Mouse (Mus musculus): ENCODE results near the gene Gpr21. TPM values are rescaled to one million over a fixed set of nuclear protein-coding genes. Genes with fewer than 3 reads are reported as not detected.
"Not testable (repeated sequence)": the region's sequence is repeated elsewhere in the genome, so short reads cannot be mapped to it uniquely, and the experiment has no call there.

Gpr21 gene
- not detected in 2 replicates for polyA plus RNA-seq (2012; ENCODE audit: insufficient read depth, insufficient read length, low replicate concordance, missing spikeins)

DNA sequence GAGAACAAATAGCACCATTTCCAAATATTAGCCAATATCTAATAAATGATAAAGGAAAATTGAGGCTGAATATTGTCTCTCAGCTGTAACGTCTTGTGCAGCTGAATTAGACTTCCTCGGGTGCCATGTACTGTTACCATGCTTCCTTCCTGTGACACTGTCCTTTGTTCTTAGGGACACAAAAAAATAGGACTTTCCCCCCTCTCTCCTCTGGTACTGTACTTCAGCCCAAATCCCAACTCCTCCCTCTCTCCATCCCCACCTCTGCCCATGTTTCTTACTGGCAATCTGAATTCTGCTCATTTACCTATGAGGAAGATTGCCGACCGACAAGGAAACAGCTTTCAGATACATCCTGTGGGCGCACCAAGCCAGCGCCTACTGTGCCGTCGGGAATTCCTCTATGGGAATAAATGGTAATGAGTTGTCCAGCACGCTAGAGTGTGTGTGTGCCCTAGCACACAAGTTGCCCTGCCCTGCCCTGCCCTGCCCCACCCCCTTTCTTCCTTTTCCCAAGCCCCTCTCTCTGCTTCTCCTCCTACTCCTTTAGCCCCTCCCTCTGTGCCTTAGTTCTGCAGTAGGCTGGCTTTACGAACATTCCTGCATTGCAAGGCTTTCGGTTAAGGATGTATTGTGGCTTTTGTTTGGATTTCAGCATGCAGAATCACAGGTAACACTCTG is at the start of gene Gpr21:
Gpr21 (plus strand) TSS at position 303 of the 681 bp plus-strand sequence.
- TF ChIP-seq CTCF (IDR thresholded peaks at IDR 0.05; ENCODE audit: insufficient read depth, low read depth, low read length) (no peak), POLR2A (IDR thresholded peaks at IDR 0.05; ENCODE audit: insufficient read depth, low read depth, low read length) (no peak)
- peak within 1 kb of the TSS; percentile 40 for H3K4me3 ChIP-seq (ENCODE audit: insufficient read depth, low read depth, low read length)
- peak within 1 kb of the TSS; percentile 71 for H3K27ac ChIP-seq (ENCODE audit: insufficient read depth, low read depth, low read length)
- 17% methylated on average over 11 of the region's 11 CpGs for WGBS
- peaks cover 8% of the 10 kb centered on the region for H3K4me1 ChIP-seq (ENCODE audit: control insufficient read depth, insufficient read depth, low read length)

DNA sequence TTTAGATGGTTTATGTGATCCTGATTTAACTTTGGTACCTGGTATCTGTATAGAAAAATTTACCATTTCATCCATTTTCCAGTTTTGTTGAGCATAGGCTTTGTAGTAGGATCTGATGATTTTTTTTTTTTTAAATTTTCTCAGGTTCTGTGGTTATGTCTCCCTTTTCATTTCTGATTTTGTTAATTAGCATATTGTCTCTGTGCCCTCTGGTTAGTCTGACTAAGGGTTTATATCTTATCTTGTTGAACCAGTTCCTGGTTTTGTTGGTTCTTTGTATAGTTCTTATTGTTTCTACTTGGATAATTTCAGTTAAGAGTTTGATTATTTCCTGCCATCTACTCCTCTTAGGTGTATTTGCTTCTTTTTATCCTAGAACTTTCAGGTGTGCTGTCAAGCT is 36.6 kb upstream of the Gpr21 start:
- no peak overlapping the region for H3K27ac ChIP-seq (ENCODE audit: insufficient read depth, low read depth, low read length)
- TF ChIP-seq POLR2A (IDR thresholded peaks at IDR 0.05; ENCODE audit: insufficient read depth, low read depth, low read length) = no peak
- no peak for TF ChIP-seq CTCF (IDR thresholded peaks at IDR 0.05; ENCODE audit: insufficient read depth, low read depth, low read length)
- H3K4me1 ChIP-seq (ENCODE audit: control insufficient read depth, insufficient read depth, low read length) = no peaks in the 10 kb centered on the region
- H3K4me3 ChIP-seq (ENCODE audit: insufficient read depth, low read depth, low read length) = no peak overlapping the region

DNA sequence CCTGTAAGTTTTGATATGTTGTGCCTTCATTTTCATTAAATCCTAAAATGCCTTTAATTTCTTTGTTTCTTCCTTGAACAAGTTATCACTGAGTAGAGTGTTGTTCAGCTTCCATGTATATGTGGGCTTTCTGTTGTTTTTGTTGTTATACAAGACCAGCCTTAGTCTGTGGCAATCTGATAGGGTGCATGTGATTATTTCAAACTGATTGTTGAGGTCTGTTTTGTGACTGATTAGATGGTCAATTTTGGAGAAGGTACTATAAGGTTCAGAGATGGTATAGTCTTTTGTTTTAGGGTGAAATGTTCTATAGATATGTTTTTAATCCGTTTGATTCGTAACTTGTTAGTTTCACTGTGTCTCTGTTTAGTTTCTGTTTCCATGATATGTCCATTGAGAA is 36.1 kb upstream of the Gpr21 start:
- WGBS = 94% methylated on average over 2 of the region's 2 CpGs
- Histone ChIP-seq H3K4me1 (ENCODE audit: control insufficient read depth, insufficient read depth, low read length) (no peaks in the 10 kb centered on the region), H3K27ac (ENCODE audit: insufficient read depth, low read depth, low read length) (no peak overlapping the region), H3K4me3 (ENCODE audit: insufficient read depth, low read depth, low read length) (no peak overlapping the region)
- TF ChIP-seq CTCF (IDR thresholded peaks at IDR 0.05; ENCODE audit: insufficient read depth, low read depth, low read length) (no peak), POLR2A (IDR thresholded peaks at IDR 0.05; ENCODE audit: insufficient read depth, low read depth, low read length) (no peak)

DNA sequence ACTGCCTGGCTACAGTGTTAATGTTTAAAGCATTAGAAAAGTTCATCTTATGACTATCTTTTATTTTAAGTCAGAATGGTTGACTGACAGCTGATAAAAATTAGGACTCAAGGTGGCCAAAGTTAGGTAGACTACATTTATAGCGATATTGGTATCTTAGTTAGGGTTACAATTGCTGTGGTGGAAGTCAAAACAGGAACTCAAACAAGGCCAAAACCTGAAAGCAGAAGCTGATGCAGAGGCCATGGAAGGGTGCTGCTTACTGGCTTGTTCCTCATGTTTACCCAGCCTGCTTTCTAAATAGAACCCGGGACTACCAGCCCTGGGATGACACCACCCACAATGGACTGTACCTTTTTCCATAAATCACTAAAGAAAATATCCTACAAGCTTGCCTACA is 32.0 kb upstream of the Gpr21 start:
- no peak overlapping the region for H3K4me3 ChIP-seq (ENCODE audit: insufficient read depth, low read depth, low read length)
- TF ChIP-seq CTCF (IDR thresholded peaks at IDR 0.05; ENCODE audit: insufficient read depth, low read depth, low read length) = no peak
- no peak for TF ChIP-seq POLR2A (IDR thresholded peaks at IDR 0.05; ENCODE audit: insufficient read depth, low read depth, low read length)
- 92% methylated on average over 2 of the region's 2 CpGs for WGBS
- no peaks in the 10 kb centered on the region for H3K4me1 ChIP-seq (ENCODE audit: control insufficient read depth, insufficient read depth, low read length)
- H3K27ac ChIP-seq (ENCODE audit: insufficient read depth, low read depth, low read length) = no peak overlapping the region

DNA sequence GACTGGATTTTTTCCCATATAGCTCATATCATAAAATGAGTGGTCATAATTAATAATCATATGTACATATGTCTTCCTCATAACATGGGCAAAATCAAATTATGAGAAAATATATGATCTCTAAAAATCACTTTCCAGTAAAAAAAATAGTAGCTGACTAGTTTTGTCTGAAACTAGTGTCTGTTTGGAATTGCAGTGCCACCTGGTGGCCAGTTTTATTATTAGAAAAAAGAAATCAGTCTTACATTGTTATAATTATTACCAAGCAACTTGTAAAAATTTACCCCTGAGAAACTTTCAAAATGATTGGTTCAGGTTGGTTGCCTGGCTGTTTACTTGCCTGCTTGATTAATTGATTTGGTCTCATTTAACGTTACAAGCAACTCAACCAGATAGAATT is 30.8 kb upstream of the Gpr21 start:
- WGBS = 84% methylated on average over 1 of the region's 1 CpGs
- no peak for TF ChIP-seq CTCF (IDR thresholded peaks at IDR 0.05; ENCODE audit: insufficient read depth, low read depth, low read length)
- no peak for TF ChIP-seq POLR2A (IDR thresholded peaks at IDR 0.05; ENCODE audit: insufficient read depth, low read depth, low read length)
- H3K27ac ChIP-seq (ENCODE audit: insufficient read depth, low read depth, low read length) = no peak overlapping the region
- H3K4me3 ChIP-seq (ENCODE audit: insufficient read depth, low read depth, low read length) = no peak overlapping the region
- H3K4me1 ChIP-seq (ENCODE audit: control insufficient read depth, insufficient read depth, low read length) = no peaks in the 10 kb centered on the region

DNA sequence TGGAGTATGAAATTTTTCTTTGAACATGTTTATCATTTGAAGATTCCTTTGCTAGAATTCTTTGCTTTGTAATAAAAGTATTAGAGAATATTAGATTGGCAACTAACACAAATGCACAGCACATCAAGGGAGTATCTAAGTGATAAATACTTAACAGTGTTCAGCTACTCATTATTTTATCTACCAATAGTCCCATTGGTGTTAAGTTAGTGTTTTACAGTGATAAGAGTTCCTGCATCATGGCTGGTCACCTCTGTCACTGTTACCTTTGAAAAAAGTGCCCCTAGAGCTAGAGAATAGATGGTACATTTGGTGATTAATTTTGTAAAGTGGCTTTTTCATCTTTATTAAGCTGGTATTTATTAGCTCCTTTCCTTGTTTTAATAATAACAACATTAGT is 29.7 kb upstream of the Gpr21 start:
- no peak for TF ChIP-seq POLR2A (IDR thresholded peaks at IDR 0.05; ENCODE audit: insufficient read depth, low read depth, low read length)
- no peak for TF ChIP-seq CTCF (IDR thresholded peaks at IDR 0.05; ENCODE audit: insufficient read depth, low read depth, low read length)
- Histone ChIP-seq H3K4me1 (ENCODE audit: control insufficient read depth, insufficient read depth, low read length) (no peaks in the 10 kb centered on the region), H3K27ac (ENCODE audit: insufficient read depth, low read depth, low read length) (no peak overlapping the region)

DNA sequence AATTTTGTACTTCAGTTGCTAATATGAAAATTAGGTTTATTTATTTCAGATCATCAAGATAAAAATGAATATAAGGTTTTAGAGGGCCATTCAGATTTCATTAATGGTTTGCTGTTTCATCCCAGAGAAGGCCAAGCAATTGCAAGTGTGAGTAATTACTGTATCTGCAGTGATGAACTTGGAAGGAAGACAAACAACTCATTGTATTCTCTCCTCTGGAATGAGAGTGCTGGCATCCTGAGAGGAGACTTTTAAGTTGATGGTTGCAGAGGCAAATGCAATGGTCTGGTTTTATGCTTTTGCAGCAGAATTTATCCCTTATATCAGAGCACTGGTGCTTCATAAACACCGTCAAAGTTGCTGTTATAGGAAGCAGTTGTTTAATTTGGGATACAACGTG is 27.2 kb upstream of the Gpr21 start:
- 93% methylated on average over 2 of the region's 2 CpGs for WGBS
- TF ChIP-seq CTCF (IDR thresholded peaks at IDR 0.05; ENCODE audit: insufficient read depth, low read depth, low read length) (no peak), POLR2A (IDR thresholded peaks at IDR 0.05; ENCODE audit: insufficient read depth, low read depth, low read length) (no peak)
- Histone ChIP-seq H3K4me1 (ENCODE audit: control insufficient read depth, insufficient read depth, low read length) (no peaks in the 10 kb centered on the region), H3K27ac (ENCODE audit: insufficient read depth, low read depth, low read length) (no peak overlapping the region), H3K4me3 (ENCODE audit: insufficient read depth, low read depth, low read length) (no peak overlapping the region)

More for the DNA sequence above, 29.7 kb upstream of the Gpr21 start:
- H3K4me3 ChIP-seq (ENCODE audit: insufficient read depth, low read depth, low read length) = no peak overlapping the region

DNA sequence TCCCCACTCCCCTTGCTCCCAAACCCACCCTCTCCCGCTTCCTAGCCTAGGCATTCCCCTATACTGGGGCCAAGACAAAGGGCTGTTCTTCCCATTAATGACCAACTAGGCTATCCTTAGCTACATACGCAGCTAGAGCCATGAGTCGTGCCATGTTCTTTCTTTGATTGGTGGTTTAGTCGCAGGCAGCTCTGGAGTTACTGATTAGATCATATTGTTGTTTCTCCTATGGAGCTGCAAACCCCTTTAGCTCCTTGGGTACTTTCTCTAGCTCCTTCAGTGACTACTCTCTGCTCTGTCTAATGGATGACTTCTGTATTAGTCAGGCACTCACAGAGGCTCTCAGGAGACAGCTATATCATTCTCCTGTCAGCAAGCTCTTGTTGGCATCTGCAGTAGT is 18.8 kb upstream of the Gpr21 start:
- H3K4me1 ChIP-seq (ENCODE audit: control insufficient read depth, insufficient read depth, low read length) = no peaks in the 10 kb centered on the region
- 90% methylated on average over 4 of the region's 4 CpGs for WGBS
- TF ChIP-seq POLR2A (IDR thresholded peaks at IDR 0.05; ENCODE audit: insufficient read depth, low read depth, low read length) (no peak), CTCF (IDR thresholded peaks at IDR 0.05; ENCODE audit: insufficient read depth, low read depth, low read length) (no peak)
- no peak overlapping the region for H3K4me3 ChIP-seq (ENCODE audit: insufficient read depth, low read depth, low read length)
- no peak overlapping the region for H3K27ac ChIP-seq (ENCODE audit: insufficient read depth, low read depth, low read length)

DNA sequence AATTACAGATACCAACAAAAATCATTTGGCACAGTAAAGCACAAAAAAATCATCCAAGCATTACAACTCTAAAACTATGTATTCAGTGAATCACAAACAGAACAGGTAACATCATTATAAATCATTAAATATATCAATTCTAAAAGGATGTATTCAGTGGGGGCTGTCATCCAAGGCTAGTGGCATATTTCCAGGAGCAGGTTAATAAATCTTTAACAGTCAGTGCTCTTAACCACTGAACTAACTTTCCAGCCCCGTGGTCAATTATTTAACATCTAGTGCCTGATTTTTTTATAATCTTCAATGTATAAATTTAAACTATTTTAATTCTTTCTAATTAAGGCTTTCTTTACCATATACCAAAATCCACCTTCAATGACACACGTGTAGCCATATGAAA is 10.3 kb upstream of the Gpr21 start:
- 90% methylated on average over 2 of the region's 2 CpGs for WGBS
- not testable (repeated sequence) for H3K27ac ChIP-seq (ENCODE audit: insufficient read depth, low read depth, low read length); H3K4me3 ChIP-seq (ENCODE audit: insufficient read depth, low read depth, low read length); H3K4me1 ChIP-seq (ENCODE audit: control insufficient read depth, insufficient read depth, low read length)

Measured in olfactory bulb, adult 2 months (tissue).